Mouse (Mus musculus): ENCODE data around the gene Plekhg4. TPM values are rescaled to one million over a fixed set of nuclear protein-coding genes. Genes with fewer than 3 reads are reported as not detected.
A peak's percentile ranks its signal among the peaks of the same experiment; 100 is the strongest.

The Plekhg4 gene
- polyA plus RNA-seq, 1 experiment, result 11.5 TPM

- TF ChIP-seq CTCF (IDR thresholded peaks at IDR 0.05; ENCODE audit: borderline replicate concordance, extremely low read depth, insufficient read depth, insufficient read length) (no peak), POLR2A (IDR thresholded peaks at IDR 0.05; ENCODE audit: borderline replicate concordance, extremely low read depth, insufficient read depth, insufficient read length, poor library complexity, severe bottlenecking) (no peak)
- DNase-seq (ENCODE audit: low read depth), result no peak
Measured at GRCm38 (mm10) chr8:105409947-105410346, 36.9 kb downstream of the Plekhg4 start.

GRCm38 (mm10) chr8:105413391-105413790 lies 40.3 kb downstream of the Plekhg4 start, which contains the start of the genes Kctd19 and Lrrc36:
Gene Kctd19 (minus strand): TSS chr8:105413502.
Gene Lrrc36 (plus strand): TSS chr8:105413571.
- DNase-seq (ENCODE audit: low read depth), result peak; percentile 32
- TF ChIP-seq POLR2A (IDR thresholded peaks at IDR 0.05; ENCODE audit: borderline replicate concordance, extremely low read depth, insufficient read depth, insufficient read length, poor library complexity, severe bottlenecking) (no peak), CTCF (IDR thresholded peaks at IDR 0.05; ENCODE audit: borderline replicate concordance, extremely low read depth, insufficient read depth, insufficient read length) (peak; percentile 24; the same call in 1 of the 2 replicates)

DNA sequence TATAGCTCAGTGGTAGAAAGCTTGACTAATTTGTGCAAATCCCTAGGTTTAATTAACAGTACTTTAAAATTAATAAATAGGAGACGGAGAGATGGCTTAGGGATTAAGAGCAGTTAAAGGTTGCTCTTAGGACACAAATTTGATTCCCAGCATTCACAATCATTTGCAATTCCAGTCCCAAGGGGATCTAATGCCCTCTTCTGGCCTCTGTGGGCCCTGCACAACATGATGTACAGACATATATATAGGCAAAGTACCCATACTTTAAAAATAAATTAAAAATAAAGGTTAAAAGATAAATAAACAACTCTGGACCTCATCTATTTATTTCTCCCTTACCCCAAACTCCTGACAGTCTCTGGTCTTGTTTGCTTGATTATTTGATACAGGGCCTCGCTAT lies 45.9 kb downstream of the Plekhg4 start:
- no peak for DNase-seq (ENCODE audit: low read depth)
- TF ChIP-seq CTCF (IDR thresholded peaks at IDR 0.05; ENCODE audit: borderline replicate concordance, extremely low read depth, insufficient read depth, insufficient read length) (no peak), POLR2A (IDR thresholded peaks at IDR 0.05; ENCODE audit: borderline replicate concordance, extremely low read depth, insufficient read depth, insufficient read length, poor library complexity, severe bottlenecking) (no peak)

DNA sequence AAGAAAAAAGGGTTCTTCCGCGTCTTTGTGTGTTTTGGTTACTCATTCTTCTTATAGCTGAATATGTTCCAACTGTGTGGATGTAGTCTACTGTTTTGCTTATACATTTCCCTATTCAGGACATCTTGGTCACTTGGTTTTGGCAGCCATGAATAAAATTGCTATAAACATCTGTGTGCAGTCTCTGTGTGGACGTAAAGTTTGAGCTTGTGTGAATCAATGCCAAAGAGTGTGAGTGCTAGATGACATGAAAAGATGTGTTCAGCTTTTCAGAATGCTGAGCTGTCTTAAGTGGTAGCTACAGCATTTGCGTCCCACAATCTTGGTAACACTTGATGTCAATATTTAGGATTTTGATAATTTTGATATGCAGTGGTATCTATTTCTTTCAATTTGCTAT lies 46.7 kb downstream of the Plekhg4 start:
- no peak for DNase-seq (ENCODE audit: low read depth)
- TF ChIP-seq CTCF (IDR thresholded peaks at IDR 0.05; ENCODE audit: borderline replicate concordance, extremely low read depth, insufficient read depth, insufficient read length) (no peak), POLR2A (IDR thresholded peaks at IDR 0.05; ENCODE audit: borderline replicate concordance, extremely low read depth, insufficient read depth, insufficient read length, poor library complexity, severe bottlenecking) (no peak)

GRCm38 (mm10) chr8:105422006-105422405 lies 48.9 kb downstream of the Plekhg4 start:
- no peak for DNase-seq (ENCODE audit: low read depth)
- TF ChIP-seq CTCF (IDR thresholded peaks at IDR 0.05; ENCODE audit: borderline replicate concordance, extremely low read depth, insufficient read depth, insufficient read length) (no peak), POLR2A (IDR thresholded peaks at IDR 0.05; ENCODE audit: borderline replicate concordance, extremely low read depth, insufficient read depth, insufficient read length, poor library complexity, severe bottlenecking) (no peak)

DNA sequence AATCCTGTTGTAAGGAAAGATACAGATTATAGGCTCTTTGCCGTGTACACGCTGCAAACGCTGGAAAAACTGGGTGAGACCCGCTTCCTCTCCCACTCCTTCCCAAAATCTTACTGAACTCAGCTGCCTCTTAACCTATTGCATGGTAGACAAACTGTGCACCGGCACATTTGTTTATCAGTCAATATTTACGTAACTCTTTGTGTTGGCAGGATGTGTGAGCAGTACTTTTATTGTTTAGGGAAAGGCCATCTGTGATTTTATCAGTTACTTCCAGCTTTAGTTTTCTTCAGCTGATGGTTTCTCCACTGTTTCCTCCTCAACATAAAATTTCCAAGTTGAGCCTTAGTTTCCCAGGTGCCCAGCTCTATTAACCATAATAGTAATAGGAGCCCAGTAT lies 53.8 kb downstream of the Plekhg4 start:
- TF ChIP-seq POLR2A (IDR thresholded peaks at IDR 0.05; ENCODE audit: borderline replicate concordance, extremely low read depth, insufficient read depth, insufficient read length, poor library complexity, severe bottlenecking) (no peak), CTCF (IDR thresholded peaks at IDR 0.05; ENCODE audit: borderline replicate concordance, extremely low read depth, insufficient read depth, insufficient read length) (no peak)

GRCm38 (mm10) chr8:105431743-105432515 lies 58.9 kb downstream of the Plekhg4 start:
- DNase-seq (ENCODE audit: low read depth), result peak; percentile 62
- no peak for TF ChIP-seq POLR2A (IDR thresholded peaks at IDR 0.05; ENCODE audit: borderline replicate concordance, extremely low read depth, insufficient read depth, insufficient read length, poor library complexity, severe bottlenecking)
- TF ChIP-seq CTCF (IDR thresholded peaks at IDR 0.05; ENCODE audit: borderline replicate concordance, extremely low read depth, insufficient read depth, insufficient read length), result no peak

More for the DNA sequence above, 53.8 kb downstream of the Plekhg4 start:
- no peak for DNase-seq (ENCODE audit: low read depth)

Other genes starting within 250 kb of the Plekhg4 start
- gene Ces4a, start 241.5 kb upstream of the Plekhg4 start, polyA plus RNA-seq (2012; rRNA removed), result 0.04 TPM in 1 of 2 replicates, not detected in the other
- gene Cbfb, start 202.6 kb upstream of the Plekhg4 start, polyA plus RNA-seq (2012; rRNA removed), result 26.5 and 31.9 TPM in 2 replicates
- gene D230025D16Rik, start 148.1 kb upstream of the Plekhg4 start, polyA plus RNA-seq (2012; rRNA removed), result 33.4 and 40.5 TPM in 2 replicates
- 5.9 and 6.6 TPM in 2 replicates for gene B3gnt9, start 118.1 kb upstream of the Plekhg4 start, polyA plus RNA-seq (2012; rRNA removed)
- 7.1 and 7.9 TPM in 2 replicates for gene Tradd, start 108.7 kb upstream of the Plekhg4 start, polyA plus RNA-seq (2012; rRNA removed)
- 1.00 TPM in 2 replicates for gene Fbxl8, start 108.6 kb upstream of the Plekhg4 start, polyA plus RNA-seq (2012; rRNA removed)
- gene Hsf4, start 103.5 kb upstream of the Plekhg4 start, polyA plus RNA-seq (2012; rRNA removed), result 0.42 and 0.60 TPM in 2 replicates
- gene Nol3, start 97.1 kb upstream of the Plekhg4 start, polyA plus RNA-seq (2012; rRNA removed), result 1.3 and 1.8 TPM in 2 replicates
- gene 4931428F04Rik, start 83.4 kb upstream of the Plekhg4 start, polyA plus RNA-seq (2012; rRNA removed), result 176 and 217 TPM in 2 replicates
- gene Exoc3l, start 77.2 kb upstream of the Plekhg4 start, polyA plus RNA-seq (2012; rRNA removed), result 12.6 and 13.7 TPM in 2 replicates
- gene E2f4, start 75.6 kb upstream of the Plekhg4 start, polyA plus RNA-seq (2012; rRNA removed), result 89.4 and 126 TPM in 2 replicates
- gene Elmo3, start 67.7 kb upstream of the Plekhg4 start, polyA plus RNA-seq (2012; rRNA removed), result 2.3 TPM in 2 replicates
- gene Lrrc29, start 47.0 kb upstream of the Plekhg4 start, polyA plus RNA-seq (2012; rRNA removed), result 2.3 and 2.4 TPM in 2 replicates
- gene Tmem208, start 46.9 kb upstream of the Plekhg4 start, polyA plus RNA-seq (2012; rRNA removed), result 93.6 and 144 TPM in 2 replicates
- gene Fhod1, start 25.3 kb upstream of the Plekhg4 start, polyA plus RNA-seq (2012; rRNA removed), result 5.8 and 7.8 TPM in 2 replicates
- 39.3 and 56.1 TPM in 2 replicates for gene Slc9a5, start 24.4 kb upstream of the Plekhg4 start, polyA plus RNA-seq (2012; rRNA removed)
- gene Kctd19, start 40.2 kb downstream of the Plekhg4 start, polyA plus RNA-seq (2012; rRNA removed), result 0.04 and 0.05 TPM in 2 replicates
- 1.4 and 1.6 TPM in 2 replicates for gene Lrrc36, start 40.3 kb downstream of the Plekhg4 start, polyA plus RNA-seq (2012; rRNA removed)
- 62.7 and 89.6 TPM in 2 replicates for gene Tppp3, start 98.3 kb downstream of the Plekhg4 start, polyA plus RNA-seq (2012; rRNA removed)
- 40.0 and 46.2 TPM in 2 replicates for gene Zdhhc1, start 123.6 kb downstream of the Plekhg4 start, polyA plus RNA-seq (2012; rRNA removed)
- gene Hsd11b2, start 145.5 kb downstream of the Plekhg4 start, polyA plus RNA-seq (2012; rRNA removed), result 8.3 and 12.1 TPM in 2 replicates
- gene Atp6v0d1, start 192.8 kb downstream of the Plekhg4 start, polyA plus RNA-seq (2012; rRNA removed), result 210 and 236 TPM in 2 replicates
- gene Ripor1, start 232.0 kb downstream of the Plekhg4 start, polyA plus RNA-seq (2012; rRNA removed), result 23.7 and 40.3 TPM in 2 replicates

Data from brain, embryonic 14.5 days (tissue).